8 mouse cellular contexts compared by ENCODE assay signal in genomic region chr16:26581048-26581912, GRCm38 (mm10). TPM values are rescaled to one million over a fixed set of nuclear protein-coding genes. Genes with fewer than 3 reads are reported as not detected.
DNase-seq lines count a peak whose midpoint lies in the region; ATAC-seq lines count a peak whose summit lies in the region.

Gene Il1rap, plus strand, starts transcription at chr16:26581704.

- H3K4me3 ChIP-seq in hindbrain, embryonic 12.5 days, result peak within 1 kb of the TSS; percentile 61

- DNase-seq in R1 (ENCODE audit: low read depth, low spot score), result peak; percentile 86
- DNase-seq in cerebellum, postnatal 14 days, result peak; percentile 85 to 86
- peak; percentile 84 to 91 for DNase-seq in frontal cortex, postnatal 14 days (ENCODE audit: low spot score in 2 of 2)
- DNase-seq in layer of hippocampus, postnatal 14 days (ENCODE audit: low spot score in 2 of 2), result peak; percentile 91 to 94
- peak; percentile 98 for DNase-seq in lung, postnatal 10 days
- DNase-seq in ovary, postnatal 14 days (ENCODE audit: low spot score), result peak; percentile 87
- DNase-seq in thymus, postnatal 10 days (ENCODE audit: low spot score in 2 of 2), result peak; percentile 88 to 90

- peak within 1 kb of the TSS; percentile 69 for H3K9ac ChIP-seq in hindbrain, embryonic 12.5 days

- peaks cover 7% of the 10 kb centered on the region for H3K27me3 ChIP-seq in hindbrain, embryonic 12.5 days

- H3K9me3 ChIP-seq in hindbrain, embryonic 12.5 days (replicated peaks), result no peaks in the 10 kb centered on the region

- H3K4me1 ChIP-seq in hindbrain, embryonic 12.5 days, result peaks cover 11% of the 10 kb centered on the region; the same call in 1 of the 2 replicates

- H3K36me3 ChIP-seq in hindbrain, embryonic 12.5 days, result no peaks in the 10 kb centered on the region

- H3K27ac ChIP-seq in hindbrain, embryonic 12.5 days, result no peak within 1 kb of the TSS

- WGBS in hindbrain, embryonic 12.5 days, result 2% methylated on average over 51 of the region's 51 CpGs

- ATAC-seq in hindbrain, embryonic 12.5 days (ENCODE audit: low FRiP score), result peak; percentile 98

- H3K4me2 ChIP-seq in hindbrain, embryonic 12.5 days (replicated peaks), result peak within 1 kb of the TSS; percentile 82

RNA-seq across cellular contexts. Expression of gene Il1rap, which starts in this region (rescaled TPM):
- polyA plus RNA-seq in hindbrain, embryonic 12.5 days (2016; fragmentation: Nextera tagmentation; extraction: Ambion mirVana), result 5.9 and 7.8 TPM in 2 replicates
- total RNA-seq in layer of hippocampus, postnatal 14 days (2021), result 10 to 100 TPM; 44.7 to 51.4 TPM
